Mouse (Mus musculus) neural tube, embryonic 15.5 days (tissue): ENCODE results near the gene Hcrtr2. TPM values are rescaled to one million over a fixed set of nuclear protein-coding genes. Genes with fewer than 3 reads are reported as not detected.
A peak's percentile ranks its signal among the peaks of the same experiment; 100 is the strongest.

ENCODE experiments used
- ATAC-seq: fragments of 200-750 bp; cut with Nextera tagmentation; 2 replicates; pipeline ENCODE4 v1.8.0; 2017; ENCODE audit warnings: mild to moderate bottlenecking, moderate TSS enrichment, moderate library complexity; ENCODE audit not compliant: low FRiP score
- H3K27ac ChIP-seq: fragments of 300-500 bp; sonication (generic); replicated peaks from 2 replicates; pipeline ENCODE4 v1.5.1; 2015; ENCODE audit warnings: mild to moderate bottlenecking, inconsistent platforms
- H3K27me3 ChIP-seq: fragments of 300-500 bp; sonication (generic); replicated peaks from 2 replicates; pipeline ENCODE4 v1.6.1; 2015; ENCODE audit warnings: inconsistent platforms
- H3K36me3 ChIP-seq: fragments of 300-500 bp; sonication (generic); 2 replicates; pipeline ENCODE4 v1.6.1; 2015; ENCODE audit warnings: inconsistent platforms
- H3K4me1 ChIP-seq: fragments of 300-500 bp; sonication (generic); 2 replicates; pipeline ENCODE4 v1.6.1; 2015; ENCODE audit warnings: inconsistent platforms
- H3K4me2 ChIP-seq: fragments of 300-500 bp; sonication (generic); 2 replicates; pipeline ENCODE4 v1.6.1; 2015; ENCODE audit warnings: inconsistent platforms, mild to moderate bottlenecking, moderate library complexity
- H3K4me3 ChIP-seq: fragments of 300-500 bp; sonication (generic); replicated peaks from 2 replicates; pipeline ENCODE4 v1.5.1; 2015; ENCODE audit warnings: mild to moderate bottlenecking, inconsistent platforms
- H3K9ac ChIP-seq: fragments of 300-500 bp; sonication (generic); replicated peaks from 2 replicates; pipeline ENCODE4 v1.6.1; 2015; ENCODE audit warnings: mild to moderate bottlenecking, inconsistent platforms
- H3K9me3 ChIP-seq: fragments of 300-500 bp; sonication (generic); replicated peaks from 2 replicates; pipeline ENCODE4 v1.6.1; 2016; ENCODE audit warnings: inconsistent platforms
- WGBS: fragments of 180-500 bp; shearing (Covaris S2); methylation state at CpG from one replicate; pipeline ENCODE4 v1.1.7; 2015; ENCODE audit warnings: mixed read lengths; 5-methylcytosine and 5-hydroxymethylcytosine counted together
- polyA plus RNA-seq: library from polyadenylated mRNA; unstranded; fragments of >200 nt; fragmentation: Nextera tagmentation; extraction: Ambion mirVana; gene quantifications from 2 replicates; pipeline ENCODE4 v1.2.1, GENCODE M21; 2015

Gene Hcrtr2
- polyA plus RNA-seq, 1 experiment from 2014 or later = 10.2 TPM

DNA sequence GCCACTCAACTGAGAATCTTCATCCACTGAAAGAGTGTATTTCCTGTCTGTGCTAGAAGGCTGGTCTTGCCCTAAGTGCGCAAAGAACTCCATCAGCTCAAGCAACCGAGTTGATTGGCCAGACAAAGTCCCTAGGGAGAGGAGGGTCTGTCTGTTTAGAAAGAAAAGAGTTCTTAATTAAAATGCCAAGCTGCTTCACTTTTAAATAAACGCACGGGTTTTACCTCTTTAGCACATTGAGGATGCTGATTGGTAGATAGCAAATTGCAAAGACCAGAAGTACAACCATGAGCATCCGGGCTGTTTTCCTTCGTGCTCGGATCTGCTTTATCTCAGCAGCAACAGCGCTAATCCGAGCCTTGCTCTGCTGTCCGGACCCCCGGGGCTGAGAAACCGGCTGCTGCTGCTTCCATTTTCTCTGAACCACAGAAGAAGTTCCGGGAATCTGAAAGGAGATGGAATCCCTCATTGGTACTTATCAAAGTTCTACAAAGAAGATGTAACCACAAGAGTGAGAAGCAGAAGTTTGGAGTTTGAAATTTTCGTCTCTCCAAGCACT lies 87.6 kb downstream of the Hcrtr2 start:
- Histone ChIP-seq H3K9ac (0 out of 2 replicates have a peak overlapping the region, but pooled peaks have one; percentile 4), H3K9me3 (no peaks in the 10 kb centered on the region), H3K27me3 (no peaks in the 10 kb centered on the region), H3K4me1 (peaks cover 3% of the 10 kb centered on the region; the same call in 1 of the 2 replicates), H3K4me3 (peak overlapping the region; percentile 31), H3K27ac (peak overlapping the region; percentile 45; the same call in 1 of the 2 replicates), H3K4me2 (peak overlapping the region; percentile 59), H3K36me3 (no peaks in the 10 kb centered on the region)
- 7% methylated on average over 14 of the region's 14 CpGs for WGBS
- ATAC-seq = peak; percentile 75; the same call in 1 of the 2 replicates

DNA sequence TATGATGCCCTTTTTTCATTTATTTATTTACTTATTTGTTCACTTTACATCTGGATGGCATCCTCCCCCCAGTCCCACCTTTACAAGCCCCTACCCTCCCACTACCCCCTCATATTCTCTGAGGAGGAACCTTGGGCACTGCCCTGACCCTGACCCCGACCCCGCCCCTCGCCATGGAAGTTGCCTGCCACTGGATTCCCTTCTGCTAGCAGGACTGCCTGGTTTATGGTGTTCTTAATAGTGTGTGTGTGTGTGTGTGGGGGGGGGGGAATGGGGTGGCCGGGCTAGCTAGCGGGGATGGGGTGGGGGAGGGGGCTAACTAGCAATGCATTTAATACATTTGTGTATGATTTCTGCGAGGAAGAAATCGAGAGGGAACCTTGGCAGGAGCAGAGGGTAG lies 88.8 kb downstream of the Hcrtr2 start:
- Histone ChIP-seq H3K4me3 (no peak overlapping the region), H3K4me2 (no peak overlapping the region), H3K27ac (no peak overlapping the region), H3K9me3 (no peaks in the 10 kb centered on the region), H3K27me3 (no peaks in the 10 kb centered on the region), H3K9ac (no peak overlapping the region), H3K36me3 (no peaks in the 10 kb centered on the region), H3K4me1 (peaks cover 3% of the 10 kb centered on the region; the same call in 1 of the 2 replicates)
- ATAC-seq = no peak
- 40% methylated on average over 7 of the region's 7 CpGs for WGBS

GRCm38 (mm10) chr9:76230400-76230799 lies 93.3 kb downstream of the Hcrtr2 start:
- WGBS = 55% methylated on average over 11 of the region's 11 CpGs
- no peaks in the 10 kb centered on the region for H3K27me3 ChIP-seq
- H3K9me3 ChIP-seq = no peaks in the 10 kb centered on the region

GRCm38 (mm10) chr9:76217178-76217975 lies 106.3 kb downstream of the Hcrtr2 start:
- no peak for ATAC-seq
- H3K27ac ChIP-seq = no peak overlapping the region
- no peak overlapping the region for H3K4me3 ChIP-seq
- no peaks in the 10 kb centered on the region for H3K4me1 ChIP-seq
- H3K9me3 ChIP-seq = no peaks in the 10 kb centered on the region
- H3K36me3 ChIP-seq = no peaks in the 10 kb centered on the region
- no peak overlapping the region for H3K9ac ChIP-seq
- no peaks in the 10 kb centered on the region for H3K27me3 ChIP-seq
- no peak overlapping the region for H3K4me2 ChIP-seq
- 71% methylated on average over 4 of the region's 4 CpGs for WGBS

More at GRCm38 (mm10) chr9:76230400-76230799, 93.3 kb downstream of the Hcrtr2 start:
- H3K36me3 ChIP-seq = no peaks in the 10 kb centered on the region
- no peak overlapping the region for H3K4me2 ChIP-seq
- H3K9ac ChIP-seq = no peak overlapping the region
- ATAC-seq = no peak
- no peak overlapping the region for H3K4me3 ChIP-seq
- H3K27ac ChIP-seq = no peak overlapping the region
- H3K4me1 ChIP-seq = no peaks in the 10 kb centered on the region

DNA sequence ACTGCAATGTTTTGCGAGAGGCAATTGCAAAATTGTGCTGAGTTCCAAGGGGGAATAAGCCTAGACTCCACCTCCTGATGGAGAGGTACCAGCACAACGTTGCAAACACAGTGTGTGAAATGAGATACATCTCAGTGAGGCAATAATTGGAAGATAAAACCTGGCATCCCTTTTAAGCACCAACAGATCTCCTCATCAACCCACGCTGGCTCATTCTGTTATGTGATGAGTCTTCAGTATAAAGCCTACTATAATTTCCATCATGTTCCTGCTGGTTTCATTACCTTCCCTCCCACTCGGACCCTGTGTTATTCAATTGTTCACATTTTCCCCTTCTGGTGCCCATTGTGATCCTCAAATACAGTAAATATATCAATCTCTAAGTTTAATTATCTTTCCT lies 109.0 kb downstream of the Hcrtr2 start:
- Histone ChIP-seq H3K4me3 (no peak overlapping the region), H3K9me3 (no peaks in the 10 kb centered on the region), H3K27me3 (no peaks in the 10 kb centered on the region), H3K4me2 (no peak overlapping the region), H3K36me3 (no peaks in the 10 kb centered on the region), H3K27ac (no peak overlapping the region), H3K9ac (no peak overlapping the region), H3K4me1 (no peaks in the 10 kb centered on the region)
- WGBS = 58% methylated on average over 4 of the region's 4 CpGs
- no peak for ATAC-seq

- Histone ChIP-seq H3K4me1 (no peaks in the 10 kb centered on the region), H3K9me3 (no peaks in the 10 kb centered on the region), H3K4me2 (no peak within 1 kb of the TSS), H3K36me3 (no peaks in the 10 kb centered on the region), H3K27ac (no peak within 1 kb of the TSS), H3K9ac (no peak within 1 kb of the TSS), H3K4me3 (no peak within 1 kb of the TSS), H3K27me3 (no peaks in the 10 kb centered on the region)
- WGBS = 78% methylated on average over 2 of the region's 2 CpGs
- ATAC-seq = no peak
Observed at GRCm38 (mm10) chr9:76213557-76213956, 110.1 kb downstream of the Hcrtr2 start, which contains the start of gene Gfral. Gene Gfral (minus strand): TSS chr9:76213657.

DNA sequence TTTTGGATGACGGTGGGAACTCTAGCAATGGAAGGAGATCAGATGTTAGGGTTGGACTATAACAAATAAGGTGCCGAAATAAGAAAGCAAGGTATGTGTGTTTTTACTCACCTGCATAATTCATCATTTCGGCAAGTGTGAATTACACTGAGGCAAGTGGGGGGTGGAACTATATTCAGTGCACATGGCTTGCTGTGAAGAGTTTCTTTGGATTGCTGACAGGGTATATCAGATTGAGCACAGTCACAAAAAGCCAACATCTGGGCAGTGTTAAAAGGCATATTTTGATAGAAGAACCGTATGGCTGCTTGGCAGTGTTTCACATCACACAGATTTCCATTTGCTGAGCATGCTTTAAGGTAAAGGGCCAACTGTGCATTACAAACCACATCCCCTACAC lies 126.7 kb downstream of the Hcrtr2 start:
- ATAC-seq = no peak
- Histone ChIP-seq H3K9me3 (no peaks in the 10 kb centered on the region), H3K36me3 (no peaks in the 10 kb centered on the region), H3K4me2 (no peak overlapping the region), H3K4me3 (no peak overlapping the region), H3K9ac (no peak overlapping the region), H3K27me3 (no peaks in the 10 kb centered on the region), H3K4me1 (no peaks in the 10 kb centered on the region), H3K27ac (no peak overlapping the region)
- 85% methylated on average over 4 of the region's 4 CpGs for WGBS

- H3K36me3 ChIP-seq = no peaks in the 10 kb centered on the region
- no peak overlapping the region for H3K4me3 ChIP-seq
- H3K9ac ChIP-seq = no peak overlapping the region
- no peaks in the 10 kb centered on the region for H3K4me1 ChIP-seq
- H3K4me2 ChIP-seq = no peak overlapping the region
- H3K27ac ChIP-seq = no peak overlapping the region
- H3K27me3 ChIP-seq = no peaks in the 10 kb centered on the region
- no peaks in the 10 kb centered on the region for H3K9me3 ChIP-seq
- no peak for ATAC-seq
Observed at GRCm38 (mm10) chr9:76179221-76179620, 144.4 kb downstream of the Hcrtr2 start.

Other genes with a start within 250 kb of the Hcrtr2 start
- gene Gfral, start 110.2 kb downstream of the Hcrtr2 start, polyA plus RNA-seq = not detected in 2 replicates
- 0.06 and 1.1 TPM in 2 replicates for gene Fam83b, start 243.3 kb upstream of the Hcrtr2 start, polyA plus RNA-seq